Mouse (Mus musculus): ENCODE data around the gene Gm20388. TPM values are rescaled to one million over a fixed set of nuclear protein-coding genes. Genes with fewer than 3 reads are reported as not detected.

Gene Gm20388
- polyA plus RNA-seq, 1 experiment from 2014 or later, result 12.4 TPM

DNA sequence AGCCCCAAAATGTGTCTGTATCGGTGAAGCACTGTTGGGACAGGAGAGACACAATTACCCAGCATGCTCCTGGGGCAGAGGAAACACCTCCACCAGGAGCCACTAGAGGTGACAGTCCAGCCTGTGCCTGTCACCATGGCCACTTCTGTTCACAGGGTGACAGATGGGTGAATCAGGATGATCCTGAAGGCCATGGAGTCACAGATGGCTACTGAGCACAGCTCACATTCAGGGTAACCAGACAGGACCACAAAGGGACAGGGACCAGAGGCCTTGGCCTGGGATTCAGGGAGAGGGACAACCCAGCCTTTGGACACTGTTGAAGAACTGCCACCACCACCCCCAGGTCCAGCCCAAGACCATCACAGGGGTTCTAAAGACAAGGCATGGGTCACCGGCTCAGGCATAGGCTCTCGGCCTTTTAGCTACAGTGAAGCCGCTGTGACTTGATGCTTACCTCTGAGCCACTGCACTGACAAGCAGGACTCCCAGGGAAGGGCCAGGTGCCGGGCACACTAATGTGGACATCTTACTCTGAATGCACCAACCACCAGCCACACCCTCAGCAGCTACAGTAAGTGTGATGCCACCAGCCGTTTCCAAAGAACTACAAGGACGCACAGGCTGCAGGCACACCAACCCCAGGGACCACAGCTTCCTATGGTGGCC lies 1649.9 kb downstream of the Gm20388 start:
- no peaks in the 10 kb centered on the region for H3K27me3 ChIP-seq (replicated peaks; ENCODE audit: control insufficient read depth, insufficient read depth, low read length)
- H3K36me3 ChIP-seq (ENCODE audit: control insufficient read depth, insufficient read depth, low read length), result peaks cover 22% of the 10 kb centered on the region
- H3K4me1 ChIP-seq (ENCODE audit: control insufficient read depth, insufficient read depth, low read depth, low read length), result no peaks in the 10 kb centered on the region
- no peak overlapping the region for H3K4me3 ChIP-seq (ENCODE audit: low read length)
- no peak overlapping the region for H3K9ac ChIP-seq (ENCODE audit: low read depth, low read length)
- no peak overlapping the region for H3K4me2 ChIP-seq (ENCODE audit: low read length)
- 95% methylated on average over 6 of the region's 7 CpGs for WGBS
- ATAC-seq, result no peak
- H3K9me3 ChIP-seq (ENCODE audit: control insufficient read depth, low read length), result no peaks in the 10 kb centered on the region
- H3K27ac ChIP-seq (ENCODE audit: low read depth, low read length), result no peak overlapping the region

DNA sequence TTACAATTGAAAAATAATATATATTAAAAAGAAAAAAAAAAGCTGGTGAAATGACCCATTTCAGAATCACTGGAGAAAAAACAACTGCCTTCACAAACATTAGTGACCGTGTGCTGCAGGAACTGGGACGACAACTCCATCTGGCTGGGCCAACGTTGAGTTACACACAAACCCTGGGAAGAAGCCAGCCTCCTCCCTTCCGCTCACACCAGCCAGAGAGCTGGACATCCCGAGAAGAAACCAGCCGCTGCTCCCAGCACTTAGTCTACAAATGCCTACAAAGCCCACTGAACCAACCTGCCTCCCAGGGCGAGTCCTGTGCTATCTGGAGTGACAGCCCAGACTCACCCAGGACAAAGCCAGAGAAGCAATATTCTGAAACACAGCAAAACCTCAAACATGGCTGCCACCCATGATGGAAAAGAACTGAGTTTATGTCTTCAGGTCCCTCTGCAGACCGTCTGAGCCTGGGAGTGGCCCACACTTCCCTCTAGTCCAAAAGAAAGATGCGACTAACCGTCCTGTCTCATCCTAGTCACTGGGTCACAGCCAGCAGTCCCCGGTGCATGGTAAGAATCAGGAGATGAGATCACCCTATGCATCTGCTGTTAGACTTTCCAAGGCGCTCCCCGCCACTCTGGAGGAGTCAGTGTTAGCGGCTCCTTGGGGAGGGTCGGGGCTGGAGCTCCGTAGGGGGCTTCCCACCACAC lies 1651.2 kb downstream of the Gm20388 start:
- no peak for ATAC-seq
- Histone ChIP-seq H3K4me3 (ENCODE audit: low read length) (no peak overlapping the region), H3K27ac (ENCODE audit: low read depth, low read length) (no peak overlapping the region), H3K4me1 (ENCODE audit: control insufficient read depth, insufficient read depth, low read depth, low read length) (no peaks in the 10 kb centered on the region), H3K9ac (ENCODE audit: low read depth, low read length) (no peak overlapping the region), H3K36me3 (ENCODE audit: control insufficient read depth, insufficient read depth, low read length) (peaks cover 22% of the 10 kb centered on the region), H3K4me2 (ENCODE audit: low read length) (no peak overlapping the region), H3K9me3 (ENCODE audit: control insufficient read depth, low read length) (no peaks in the 10 kb centered on the region), H3K27me3 (replicated peaks; ENCODE audit: control insufficient read depth, insufficient read depth, low read length) (no peaks in the 10 kb centered on the region)
- 79% methylated on average over 16 of the region's 16 CpGs for WGBS

DNA sequence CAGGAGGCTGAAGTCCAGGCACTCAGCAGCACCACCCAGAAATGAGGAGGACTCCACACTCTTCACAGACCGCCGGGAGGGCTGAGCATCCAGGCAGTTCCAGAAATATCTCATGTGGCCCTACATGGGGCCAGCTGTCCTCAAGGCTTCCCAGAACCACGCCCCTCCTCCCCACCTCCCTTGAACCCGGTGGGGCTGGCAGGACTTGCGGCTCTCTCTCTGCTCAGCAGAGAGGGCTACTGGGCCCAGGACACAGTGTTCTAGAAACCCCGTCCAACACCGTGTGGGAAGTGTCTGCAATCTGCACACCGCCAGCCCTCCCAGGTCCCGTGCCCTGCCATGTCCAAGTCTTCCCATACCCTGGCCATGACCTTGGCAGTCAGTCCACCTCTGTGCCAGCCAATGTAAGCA lies 1652.3 kb downstream of the Gm20388 start:
- ATAC-seq, result no peak
- WGBS, result 76% methylated on average over 9 of the region's 9 CpGs
- no peak overlapping the region for H3K27ac ChIP-seq (ENCODE audit: low read depth, low read length)
- peaks cover 21% of the 10 kb centered on the region for H3K36me3 ChIP-seq (ENCODE audit: control insufficient read depth, insufficient read depth, low read length)
- H3K9me3 ChIP-seq (ENCODE audit: control insufficient read depth, low read length), result no peaks in the 10 kb centered on the region
- no peak overlapping the region for H3K4me3 ChIP-seq (ENCODE audit: low read length)
- H3K4me2 ChIP-seq (ENCODE audit: low read length), result no peak overlapping the region
- H3K4me1 ChIP-seq (ENCODE audit: control insufficient read depth, insufficient read depth, low read depth, low read length), result no peaks in the 10 kb centered on the region
- H3K27me3 ChIP-seq (replicated peaks; ENCODE audit: control insufficient read depth, insufficient read depth, low read length), result no peaks in the 10 kb centered on the region
- H3K9ac ChIP-seq (ENCODE audit: low read depth, low read length), result no peak overlapping the region

DNA sequence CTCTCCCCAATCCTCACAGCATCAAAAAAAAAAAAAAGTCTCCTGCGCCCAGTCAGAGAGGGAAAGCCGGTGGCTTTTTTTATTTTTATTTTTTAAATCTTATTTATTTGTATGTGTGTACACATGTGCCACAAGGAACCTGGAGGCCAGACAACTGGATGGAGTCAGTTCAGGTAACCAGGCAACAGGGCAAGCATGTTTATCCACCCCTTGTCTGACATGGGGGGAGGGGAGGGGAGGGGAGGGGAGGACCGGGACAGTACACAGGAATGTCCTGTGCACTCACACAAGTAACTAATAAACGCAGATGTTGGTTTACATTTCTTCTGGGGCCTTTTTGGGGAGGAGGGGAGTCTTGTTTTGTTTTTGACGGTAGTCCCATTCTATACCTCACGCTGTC lies 1653.1 kb downstream of the Gm20388 start:
- H3K4me2 ChIP-seq (ENCODE audit: low read length), result no peak overlapping the region
- WGBS, result 70% methylated on average over 6 of the region's 6 CpGs
- no peak for ATAC-seq

DNA sequence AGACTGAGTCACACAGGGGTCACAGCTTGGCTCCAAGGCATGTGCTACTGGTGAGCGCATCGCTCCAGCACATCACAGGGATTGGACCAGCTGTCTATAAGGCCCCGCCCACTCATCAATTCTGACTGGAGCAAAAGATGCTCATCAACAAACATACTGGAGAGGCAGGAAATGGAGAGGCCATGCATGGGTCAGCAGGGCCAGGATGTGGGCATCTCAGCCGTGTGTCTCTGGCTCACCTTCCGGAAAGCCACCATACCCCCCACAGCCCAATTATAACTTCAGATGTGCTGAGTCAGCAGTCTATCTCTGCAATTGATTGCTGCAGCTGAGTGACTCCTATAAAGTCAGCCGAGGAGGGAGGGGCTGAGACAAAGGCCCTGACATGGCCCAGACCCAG lies 1657.7 kb downstream of the Gm20388 start:
- Histone ChIP-seq H3K36me3 (ENCODE audit: control insufficient read depth, insufficient read depth, low read length) (peaks cover 4% of the 10 kb centered on the region; the same call in 1 of the 2 replicates), H3K27ac (ENCODE audit: low read depth, low read length) (no peak overlapping the region), H3K4me1 (ENCODE audit: control insufficient read depth, insufficient read depth, low read depth, low read length) (no peaks in the 10 kb centered on the region), H3K27me3 (replicated peaks; ENCODE audit: control insufficient read depth, insufficient read depth, low read length) (no peaks in the 10 kb centered on the region), H3K9me3 (ENCODE audit: control insufficient read depth, low read length) (no peaks in the 10 kb centered on the region), H3K4me2 (ENCODE audit: low read length) (no peak overlapping the region), H3K9ac (ENCODE audit: low read depth, low read length) (no peak overlapping the region), H3K4me3 (ENCODE audit: low read length) (no peak overlapping the region)
- 76% methylated on average over 6 of the region's 6 CpGs for WGBS
- no peak for ATAC-seq

More for the DNA sequence above, 1653.1 kb downstream of the Gm20388 start:
- Histone ChIP-seq H3K36me3 (ENCODE audit: control insufficient read depth, insufficient read depth, low read length) (peaks cover 13% of the 10 kb centered on the region), H3K27me3 (replicated peaks; ENCODE audit: control insufficient read depth, insufficient read depth, low read length) (no peaks in the 10 kb centered on the region), H3K9me3 (ENCODE audit: control insufficient read depth, low read length) (no peaks in the 10 kb centered on the region), H3K4me1 (ENCODE audit: control insufficient read depth, insufficient read depth, low read depth, low read length) (no peaks in the 10 kb centered on the region), H3K9ac (ENCODE audit: low read depth, low read length) (no peak overlapping the region), H3K4me3 (ENCODE audit: low read length) (no peak overlapping the region), H3K27ac (ENCODE audit: low read depth, low read length) (no peak overlapping the region)

DNA sequence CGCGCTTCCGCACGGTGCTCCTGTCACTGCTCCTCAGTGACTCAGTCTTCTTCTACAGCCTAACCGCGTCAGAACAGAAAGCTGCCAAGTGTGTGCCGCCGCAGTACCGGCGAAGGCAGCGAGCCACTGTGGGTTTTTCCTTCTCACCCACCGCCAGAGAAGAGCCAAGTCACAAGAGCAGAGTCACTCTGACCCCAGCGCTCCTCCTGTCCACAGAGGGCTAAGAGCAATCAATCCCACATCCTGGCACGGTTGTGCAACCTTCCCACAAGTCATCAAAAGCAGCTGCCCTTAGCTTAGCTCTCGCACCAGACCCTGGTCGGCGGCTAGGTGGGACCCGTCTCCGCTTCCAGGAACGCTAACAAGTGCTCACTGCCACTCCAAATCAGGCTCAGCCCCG lies 1659.7 kb downstream of the Gm20388 start:
- Histone ChIP-seq H3K9me3 (ENCODE audit: control insufficient read depth, low read length) (no peaks in the 10 kb centered on the region), H3K27ac (ENCODE audit: low read depth, low read length) (no peak overlapping the region), H3K4me1 (ENCODE audit: control insufficient read depth, insufficient read depth, low read depth, low read length) (no peaks in the 10 kb centered on the region), H3K36me3 (ENCODE audit: control insufficient read depth, insufficient read depth, low read length) (no peaks in the 10 kb centered on the region), H3K4me2 (ENCODE audit: low read length) (no peak overlapping the region), H3K27me3 (replicated peaks; ENCODE audit: control insufficient read depth, insufficient read depth, low read length) (no peaks in the 10 kb centered on the region), H3K9ac (ENCODE audit: low read depth, low read length) (no peak overlapping the region), H3K4me3 (ENCODE audit: low read length) (no peak overlapping the region)
- ATAC-seq, result no peak
- 85% methylated on average over 21 of the region's 21 CpGs for WGBS

DNA sequence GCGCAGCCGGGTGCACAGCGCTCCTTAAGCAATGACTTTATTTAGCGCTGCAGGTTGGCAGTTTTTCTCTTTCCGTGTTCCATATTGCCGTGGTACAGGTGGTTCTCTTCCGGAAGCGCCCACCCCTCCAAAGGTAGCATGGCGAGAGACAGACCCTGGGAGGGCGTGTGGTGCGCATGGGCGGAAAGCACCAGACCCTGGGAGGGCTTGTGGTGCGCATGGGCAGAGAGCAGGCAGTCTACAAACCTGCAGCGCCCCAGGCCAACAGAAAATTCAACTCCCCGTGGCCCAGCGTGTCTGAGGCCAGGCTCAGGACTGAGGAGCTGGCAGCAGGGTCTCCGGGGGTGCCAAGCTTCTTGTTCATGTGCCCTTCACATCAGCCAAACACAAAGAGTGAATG lies 1660.2 kb downstream of the Gm20388 start:
- no peak for ATAC-seq
- no peak overlapping the region for H3K4me3 ChIP-seq (ENCODE audit: low read length)
- no peak overlapping the region for H3K4me2 ChIP-seq (ENCODE audit: low read length)
- H3K9me3 ChIP-seq (ENCODE audit: control insufficient read depth, low read length), result no peaks in the 10 kb centered on the region
- H3K27ac ChIP-seq (ENCODE audit: low read depth, low read length), result no peak overlapping the region
- no peaks in the 10 kb centered on the region for H3K36me3 ChIP-seq (ENCODE audit: control insufficient read depth, insufficient read depth, low read length)
- no peak overlapping the region for H3K9ac ChIP-seq (ENCODE audit: low read depth, low read length)
- no peaks in the 10 kb centered on the region for H3K27me3 ChIP-seq (replicated peaks; ENCODE audit: control insufficient read depth, insufficient read depth, low read length)
- no peaks in the 10 kb centered on the region; the same call in 1 of the 2 replicates for H3K4me1 ChIP-seq (ENCODE audit: control insufficient read depth, insufficient read depth, low read depth, low read length)
- 90% methylated on average over 17 of the region's 17 CpGs for WGBS

DNA sequence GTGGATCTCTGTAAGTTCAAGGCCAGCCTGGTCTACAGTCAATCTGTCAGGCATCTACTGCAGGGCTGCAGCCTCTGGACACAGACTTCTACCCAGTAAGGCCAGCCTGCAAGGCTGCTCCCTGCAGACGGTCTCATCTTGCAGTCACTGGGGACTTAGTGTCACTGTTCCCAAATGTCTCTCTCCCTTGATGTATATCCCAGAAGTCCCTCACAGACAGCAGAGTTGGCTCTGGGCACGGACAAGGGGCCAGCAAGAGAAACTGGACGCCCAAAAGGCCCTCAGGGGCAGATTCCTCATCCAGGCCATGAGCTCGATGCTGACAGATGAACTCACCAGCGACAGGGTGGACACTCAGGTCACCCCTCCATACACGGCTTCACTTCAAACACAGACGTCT lies 1661.5 kb downstream of the Gm20388 start:
- H3K9me3 ChIP-seq (ENCODE audit: control insufficient read depth, low read length), result no peaks in the 10 kb centered on the region
- no peak for ATAC-seq
- peaks cover 9% of the 10 kb centered on the region for H3K4me1 ChIP-seq (ENCODE audit: control insufficient read depth, insufficient read depth, low read depth, low read length)
- no peaks in the 10 kb centered on the region for H3K27me3 ChIP-seq (replicated peaks; ENCODE audit: control insufficient read depth, insufficient read depth, low read length)
- H3K4me3 ChIP-seq (ENCODE audit: low read length), result no peak overlapping the region
- H3K27ac ChIP-seq (ENCODE audit: low read depth, low read length), result no peak overlapping the region
- H3K9ac ChIP-seq (ENCODE audit: low read depth, low read length), result no peak overlapping the region; the same call in 1 of the 2 replicates
- WGBS, result 83% methylated on average over 7 of the region's 7 CpGs
- H3K4me2 ChIP-seq (ENCODE audit: low read length), result no peak overlapping the region
- no peaks in the 10 kb centered on the region for H3K36me3 ChIP-seq (ENCODE audit: control insufficient read depth, insufficient read depth, low read length)

DNA sequence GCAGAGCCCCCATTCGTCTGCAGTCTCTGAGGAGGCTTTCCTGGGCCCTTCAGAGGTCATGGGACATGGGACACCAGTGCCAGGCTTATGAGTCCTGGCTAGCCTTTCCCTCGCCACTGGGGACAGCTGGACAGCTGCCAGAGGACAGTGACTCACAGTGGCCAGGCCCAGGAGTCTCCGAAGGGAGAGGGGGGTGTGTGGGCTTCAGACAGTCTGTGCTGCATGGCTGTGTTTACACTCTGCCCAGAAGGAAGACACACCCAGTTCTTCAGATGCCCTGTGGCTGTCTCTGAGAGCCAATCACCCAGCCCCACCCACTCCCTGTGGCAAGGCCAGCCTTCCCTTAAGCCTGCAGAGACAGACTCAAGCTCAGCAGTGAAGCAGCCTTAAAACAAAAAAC lies 1662.6 kb downstream of the Gm20388 start:
- H3K4me3 ChIP-seq (ENCODE audit: low read length), result no peak overlapping the region
- no peak overlapping the region for H3K9ac ChIP-seq (ENCODE audit: low read depth, low read length)
- H3K36me3 ChIP-seq (ENCODE audit: control insufficient read depth, insufficient read depth, low read length), result no peaks in the 10 kb centered on the region
- H3K4me2 ChIP-seq (ENCODE audit: low read length), result no peak overlapping the region
- no peak overlapping the region for H3K27ac ChIP-seq (ENCODE audit: low read depth, low read length)
- H3K4me1 ChIP-seq (ENCODE audit: control insufficient read depth, insufficient read depth, low read depth, low read length), result peaks cover 18% of the 10 kb centered on the region
- no peaks in the 10 kb centered on the region for H3K27me3 ChIP-seq (replicated peaks; ENCODE audit: control insufficient read depth, insufficient read depth, low read length)
- 37% methylated on average over 3 of the region's 3 CpGs for WGBS
- ATAC-seq, result 0 out of 2 replicates have a peak, but pooled peaks have one; percentile 18
- H3K9me3 ChIP-seq (ENCODE audit: control insufficient read depth, low read length), result no peaks in the 10 kb centered on the region
